Mouse (Mus musculus) ES-E14 (cell line): ENCODE data around the gene Cat. TPM values are rescaled to one million over a fixed set of nuclear protein-coding genes. Genes with fewer than 3 reads are reported as not detected.
A peak's percentile ranks its signal among the peaks of the same experiment; 100 is the strongest.

Experiments used
- DNase-seq: peaks from one replicate; pipeline ENCODE4 v3.0.0-alpha.2; 2013; ENCODE audit warnings: low read depth, low spot score
- H3K27ac ChIP-seq: 2 replicates; pipeline ENCODE4 v1.5.1; 2012; ENCODE audit warnings: low read depth, mild to moderate bottlenecking, low read length, moderate library complexity, mixed read lengths; ENCODE audit not compliant: poor library complexity, insufficient read depth, severe bottlenecking
- H3K36me3 ChIP-seq: 2 replicates; pipeline ENCODE4 v1.6.1; 2012; ENCODE audit warnings: mild to moderate bottlenecking, low read length, moderate library complexity, mixed read lengths; ENCODE audit not compliant: control insufficient read depth, poor library complexity, insufficient read depth, severe bottlenecking
- H3K4me1 ChIP-seq, 2 experiments: fragments of 150-350 bp in 1 of 2; sonication (generic) in 1 of 2; 2 replicates each; pipeline ENCODE4 v1.6.1; 2012; ENCODE audit warnings: low read length in 2 of 2, mild to moderate bottlenecking in 1 of 2, mixed read lengths in 1 of 2; ENCODE audit not compliant: control insufficient read depth in 2 of 2, insufficient read depth in 2 of 2, poor library complexity in 1 of 2
- H3K4me3 ChIP-seq, 2 experiments: fragments of 150-350 bp in 1 of 2; sonication (generic) in 1 of 2; 2 replicates each; pipeline ENCODE4 v1.5.1; 2012; ENCODE audit warnings: low read length in 2 of 2, low read depth in 1 of 2, mild to moderate bottlenecking in 1 of 2, mixed read lengths in 1 of 2; ENCODE audit not compliant: insufficient read depth in 1 of 2, poor library complexity in 1 of 2, severe bottlenecking in 1 of 2
- H3K9ac ChIP-seq: 2 replicates; pipeline ENCODE4 v1.6.1; 2012; ENCODE audit warnings: low read depth, mild to moderate bottlenecking, low read length, mixed read lengths; ENCODE audit not compliant: poor library complexity, insufficient read depth, severe bottlenecking
- H3K9me3 ChIP-seq: fragments of 150-350 bp; sonication (generic); 2 replicates; pipeline ENCODE4 v1.6.1; 2012; ENCODE audit warnings: low read depth, mild to moderate bottlenecking, low read length; ENCODE audit not compliant: control insufficient read depth, insufficient read depth
- CHD2 ChIP-seq: IDR thresholded peaks from 2 replicates; pipeline ENCODE4 v1.6.1; 2014; ENCODE audit warnings: mild to moderate bottlenecking, low read depth, low read length, inconsistent platforms
- HCFC1 ChIP-seq: IDR thresholded peaks from 2 replicates; pipeline ENCODE4 v1.6.1; 2012; ENCODE audit warnings: low read length, inconsistent platforms, borderline replicate concordance; ENCODE audit not compliant: insufficient read depth
- MAFK ChIP-seq: IDR thresholded peaks from 2 replicates; pipeline ENCODE4 v1.6.1; 2014; ENCODE audit warnings: mild to moderate bottlenecking, low read depth, low read length, inconsistent platforms; ENCODE audit not compliant: insufficient read depth
- ZC3H11A ChIP-seq: IDR thresholded peaks from 2 replicates; pipeline ENCODE4 v1.6.1; 2012; ENCODE audit warnings: low read depth, mild to moderate bottlenecking, inconsistent platforms, low read length, borderline replicate concordance
- ZNF384 ChIP-seq: IDR thresholded peaks from 2 replicates; pipeline ENCODE4 v1.6.1; 2012; ENCODE audit warnings: low read depth, low read length, inconsistent platforms
- in situ Hi-C, 2 experiments: fragments of 600-800 bp; cut with MboI; formaldehyde crosslinking; loops; one replicate each; pipeline ENCODE4 v1.15.1; 2025; ENCODE audit warnings: low sequenced_read_pairs in 2 of 2, inconsistent platforms in 1 of 2; ENCODE audit not compliant: unreplicated experiment in 2 of 2
- total RNA-seq: library from RNA; depleted of rRNA; stranded (reverse); fragments of 300-350 nt; gene quantifications from 2 replicates; pipeline ENCODE4 v1.2.3, GENCODE M21; 2012

Gene Cat
- total RNA-seq, 1 experiment, result 23.0 TPM

DNA sequence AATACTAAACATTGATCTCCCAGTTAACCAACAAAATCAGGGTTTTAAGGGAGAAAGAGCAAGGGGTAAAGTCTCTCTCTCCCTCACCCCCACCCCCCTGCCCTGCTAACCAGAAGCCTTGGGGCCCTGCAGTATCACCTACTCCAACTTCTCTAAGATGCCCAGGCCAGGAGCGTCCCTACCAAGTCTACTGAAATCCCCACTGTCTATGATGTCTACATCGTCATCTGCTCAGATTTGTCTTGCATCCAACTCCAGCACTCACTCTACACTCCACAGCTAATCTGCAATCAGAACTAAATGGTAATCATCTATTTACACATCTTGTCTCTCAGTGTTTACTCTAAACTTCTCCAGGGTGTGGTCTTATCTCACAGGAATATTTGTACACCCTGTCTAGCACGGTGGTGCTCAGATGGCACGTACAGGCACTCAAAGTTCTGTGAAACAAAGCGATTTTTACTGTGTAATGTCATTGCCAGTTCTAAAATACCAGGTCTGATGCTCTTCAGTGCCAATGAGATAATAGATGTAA, 907 bp downstream of the Cat start:
- no peak overlapping the region for H3K27ac ChIP-seq
- no peaks in the 10 kb centered on the region; the same call in 1 of the 2 replicates for H3K36me3 ChIP-seq
- H3K9me3 ChIP-seq, result no peaks in the 10 kb centered on the region
- peaks cover 0 to 5% of the 10 kb centered on the region in 2 experiments; a peak in 1 of 4 replicates for H3K4me1 ChIP-seq
- in situ Hi-C loops, result no loop called here
- H3K9ac ChIP-seq, result no peak overlapping the region
- peak overlapping the region; percentile 81 to 92 for H3K4me3 ChIP-seq
- no peak for TF ChIP-seq MAFK
- no peak for TF ChIP-seq ZNF384
- TF ChIP-seq ZC3H11A, result no peak
- TF ChIP-seq CHD2, result no peak
- no peak for TF ChIP-seq HCFC1
- DNase-seq, result no peak

GRCm38 (mm10) chr2:103483289-103483985, 1.5 kb downstream of the Cat start:
- H3K9ac ChIP-seq, result no peak overlapping the region

GRCm38 (mm10) chr2:103481314-103482231, 3.4 kb downstream of the Cat start:
- no peak overlapping the region for H3K27ac ChIP-seq
- peaks cover 0 to 5% of the 10 kb centered on the region in 2 experiments; a peak in 1 of 4 replicates for H3K4me1 ChIP-seq
- H3K4me3 ChIP-seq, result no peak overlapping the region
- TF ChIP-seq HCFC1 (no peak), MAFK (no peak), CHD2 (no peak)
- H3K9ac ChIP-seq, result no peak overlapping the region
- no peak for DNase-seq
- H3K36me3 ChIP-seq, result no peaks in the 10 kb centered on the region; the same call in 1 of the 2 replicates
- in situ Hi-C loops, result no loop called here
- H3K9me3 ChIP-seq, result no peaks in the 10 kb centered on the region

More at GRCm38 (mm10) chr2:103483289-103483985, 1.5 kb downstream of the Cat start:
- in situ Hi-C loops, result no loop called here
- H3K4me3 ChIP-seq, result no peak overlapping the region
- no peak overlapping the region for H3K27ac ChIP-seq
- H3K4me1 ChIP-seq, result peaks cover 0 to 5% of the 10 kb centered on the region in 2 experiments; a peak in 1 of 4 replicates
- H3K36me3 ChIP-seq, result no peaks in the 10 kb centered on the region; the same call in 1 of the 2 replicates
- DNase-seq, result no peak
- no peaks in the 10 kb centered on the region for H3K9me3 ChIP-seq
- TF ChIP-seq CHD2, result no peak
- no peak for TF ChIP-seq HCFC1
- no peak for TF ChIP-seq ZNF384
- no peak for TF ChIP-seq ZC3H11A
- no peak for TF ChIP-seq MAFK

DNA sequence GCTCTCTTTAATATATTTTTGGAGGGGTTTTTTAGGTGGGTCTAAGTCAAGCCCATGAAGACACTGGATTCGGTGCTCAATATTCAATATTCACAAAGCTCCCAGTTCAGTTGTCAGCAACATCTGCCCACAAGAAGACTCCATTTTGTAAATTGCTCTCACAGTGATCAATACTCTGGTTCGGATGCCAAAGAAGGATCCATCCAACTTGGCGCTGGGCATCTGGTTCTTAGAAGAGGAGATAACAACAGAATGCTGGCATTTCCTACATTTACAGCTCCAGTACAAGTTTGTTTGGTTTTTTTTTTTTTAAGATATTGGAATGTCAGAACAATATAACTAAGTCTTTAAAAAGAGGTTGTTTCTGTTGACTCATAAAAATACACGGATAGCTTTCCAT, 4.1 kb downstream of the Cat start:
- no peaks in the 10 kb centered on the region for H3K9me3 ChIP-seq
- H3K27ac ChIP-seq, result no peak overlapping the region
- TF ChIP-seq ZNF384, result no peak
- TF ChIP-seq HCFC1, result no peak
- no peak for TF ChIP-seq ZC3H11A
- TF ChIP-seq CHD2, result no peak
- no peak for TF ChIP-seq MAFK
- no peak for DNase-seq
- no peak overlapping the region for H3K9ac ChIP-seq
- no peak overlapping the region for H3K4me3 ChIP-seq
- H3K4me1 ChIP-seq, result peaks cover 0 to 5% of the 10 kb centered on the region in 2 experiments; a peak in 1 of 4 replicates
- in situ Hi-C loops, result no loop called here
- no peaks in the 10 kb centered on the region; the same call in 1 of the 2 replicates for H3K36me3 ChIP-seq
